Mouse (Mus musculus) stomach, embryonic 16.5 days (tissue): Measurements from ENCODE around the gene Slc12a8. TPM values are rescaled to one million over a fixed set of nuclear protein-coding genes. Genes with fewer than 3 reads are reported as not detected.
A peak's percentile ranks its signal among the peaks of the same experiment; 100 is the strongest.

Experiments
- ATAC-seq: fragments of 200-750 bp; cut with Nextera tagmentation; 2 replicates; pipeline ENCODE4 v1.8.0; 2017; ENCODE audit warnings: moderate number of reproducible peaks, moderate TSS enrichment; ENCODE audit not compliant: insufficient read depth, low FRiP score
- H3K27ac ChIP-seq: fragments of 300-500 bp; sonication (generic); 2 replicates; pipeline ENCODE4 v1.5.1; 2014; ENCODE audit warnings: low read length
- H3K27me3 ChIP-seq: fragments of 300-500 bp; sonication (generic); 2 replicates; pipeline ENCODE4 v1.6.1; 2014; ENCODE audit warnings: low read length, control low read depth, mixed read lengths; ENCODE audit not compliant: control insufficient read depth, insufficient read depth
- H3K36me3 ChIP-seq: fragments of 300-500 bp; sonication (generic); 2 replicates; pipeline ENCODE4 v1.6.1; 2014; ENCODE audit warnings: low read length; ENCODE audit not compliant: control insufficient read depth, insufficient read depth
- H3K4me1 ChIP-seq: fragments of 300-500 bp; sonication (generic); 2 replicates; pipeline ENCODE4 v1.6.1; 2014; ENCODE audit warnings: low read length, control low read depth, mixed read lengths; ENCODE audit not compliant: control insufficient read depth, insufficient read depth
- H3K4me2 ChIP-seq: fragments of 300-500 bp; sonication (generic); 2 replicates; pipeline ENCODE4 v1.6.1; 2014; ENCODE audit warnings: low read depth, low read length, mixed read lengths
- H3K4me3 ChIP-seq: fragments of 300-500 bp; sonication (generic); replicated peaks from 2 replicates; pipeline ENCODE4 v1.5.1; 2014; ENCODE audit warnings: mild to moderate bottlenecking, low read length
- H3K9ac ChIP-seq: fragments of 300-500 bp; sonication (generic); 2 replicates; pipeline ENCODE4 v1.6.1; 2014; ENCODE audit warnings: low read length
- H3K9me3 ChIP-seq: fragments of 300-500 bp; sonication (generic); replicated peaks from 2 replicates; pipeline ENCODE4 v1.6.1; 2016; ENCODE audit warnings: low read length, control low read depth; ENCODE audit not compliant: control insufficient read depth
- WGBS: fragments of 180-500 bp; shearing (Covaris S2); extraction: QIAGEN DNeasy Blood & Tissue Kit; methylation state at CpG from one replicate; pipeline ENCODE4 v1.1.7; 2014; 5-methylcytosine and 5-hydroxymethylcytosine counted together
- polyA plus RNA-seq: library from polyadenylated mRNA; unstranded; fragments of >200 nt; fragmentation: Nextera tagmentation; extraction: Ambion mirVana; gene quantifications from 2 replicates; pipeline ENCODE4 v1.2.1, GENCODE M21; 2015

Slc12a8 gene
- polyA plus RNA-seq, 1 experiment from 2014 or later = 4.2 TPM

DNA sequence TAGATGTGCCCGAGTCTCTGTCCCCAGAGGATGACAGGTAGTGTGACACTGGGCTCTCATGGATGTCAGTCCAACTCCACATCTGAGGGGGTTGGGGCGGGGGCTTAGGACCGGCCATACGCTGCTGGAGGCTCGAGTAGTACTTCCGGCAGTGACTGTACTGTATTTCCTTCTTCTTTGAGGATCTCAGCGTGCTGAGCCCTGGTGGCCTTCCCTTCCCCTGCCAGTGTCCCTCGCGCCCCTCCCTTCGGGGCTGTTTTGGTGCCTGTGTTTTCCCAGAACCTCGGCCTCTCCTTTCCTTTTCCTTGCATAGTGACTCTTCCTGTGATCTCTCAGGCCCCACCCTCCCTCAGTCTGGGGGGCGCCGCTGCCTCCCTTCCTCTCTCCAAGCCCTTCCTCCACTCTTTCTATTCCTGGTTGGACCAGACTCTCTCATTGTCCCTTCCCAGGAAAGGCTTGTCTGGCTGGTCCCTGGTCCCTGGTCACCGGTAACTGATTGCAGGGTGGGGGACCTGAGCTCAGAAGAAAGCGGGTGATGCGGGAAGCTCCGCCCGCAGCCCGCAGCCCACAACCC is 66.8 kb downstream of the Slc12a8 start:
- Histone ChIP-seq H3K4me3 (peak overlapping the region; percentile 25), H3K36me3 (no peaks in the 10 kb centered on the region)
- 17% methylated on average over 19 of the region's 19 CpGs for whole genome bisulfite sequencing

DNA sequence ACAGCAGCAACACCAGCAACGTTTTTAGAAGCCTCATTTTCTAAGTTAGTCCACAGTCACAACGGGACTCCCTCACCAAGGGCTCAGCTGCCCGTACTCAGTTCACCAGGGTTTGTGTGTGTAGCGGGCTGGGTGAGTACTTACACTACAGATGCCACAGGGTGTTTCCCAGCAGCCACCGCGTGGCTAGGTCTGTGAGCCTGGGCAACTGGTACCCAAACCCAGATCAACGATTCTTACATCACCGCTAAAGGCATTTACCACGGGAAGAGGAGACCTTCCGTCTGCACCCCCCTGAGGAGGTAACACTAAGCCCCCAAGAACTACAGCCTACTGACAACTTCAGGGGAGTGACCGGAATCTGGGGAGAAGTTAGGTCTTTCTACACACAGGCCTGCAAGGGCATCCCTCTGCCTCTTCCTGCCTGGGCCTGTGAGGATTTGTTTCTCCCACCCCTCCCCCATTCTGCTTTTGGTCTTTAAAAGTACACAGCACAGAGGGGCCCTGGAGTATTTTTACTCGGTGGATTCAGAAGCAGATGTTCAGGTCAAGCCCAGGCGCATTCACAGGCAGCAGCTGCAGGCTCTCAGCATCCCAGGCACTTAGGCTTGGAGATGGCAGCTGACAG is 67.4 kb downstream of the Slc12a8 start:
- Histone ChIP-seq H3K9ac (peak overlapping the region; percentile 62), H3K27ac (peak overlapping the region; percentile 97), H3K4me3 (peak overlapping the region; percentile 25), H3K36me3 (no peaks in the 10 kb centered on the region), H3K9me3 (no peaks in the 10 kb centered on the region), H3K4me1 (peaks cover 39% of the 10 kb centered on the region), H3K27me3 (no peaks in the 10 kb centered on the region), H3K4me2 (peak overlapping the region; percentile 43)
- WGBS = 17% methylated on average over 13 of the region's 13 CpGs
- peak; percentile 35; the same call in 1 of the 2 replicates for ATAC-seq

More for the DNA sequence above, 66.8 kb downstream of the Slc12a8 start:
- H3K4me1 ChIP-seq = peaks cover 39% of the 10 kb centered on the region
- H3K9ac ChIP-seq = peak overlapping the region; percentile 62
- peak overlapping the region; percentile 97 for H3K27ac ChIP-seq
- ATAC-seq = peak; percentile 6; the same call in 1 of the 2 replicates
- no peaks in the 10 kb centered on the region for H3K27me3 ChIP-seq
- H3K9me3 ChIP-seq = no peaks in the 10 kb centered on the region
- H3K4me2 ChIP-seq = peak overlapping the region; percentile 43

DNA sequence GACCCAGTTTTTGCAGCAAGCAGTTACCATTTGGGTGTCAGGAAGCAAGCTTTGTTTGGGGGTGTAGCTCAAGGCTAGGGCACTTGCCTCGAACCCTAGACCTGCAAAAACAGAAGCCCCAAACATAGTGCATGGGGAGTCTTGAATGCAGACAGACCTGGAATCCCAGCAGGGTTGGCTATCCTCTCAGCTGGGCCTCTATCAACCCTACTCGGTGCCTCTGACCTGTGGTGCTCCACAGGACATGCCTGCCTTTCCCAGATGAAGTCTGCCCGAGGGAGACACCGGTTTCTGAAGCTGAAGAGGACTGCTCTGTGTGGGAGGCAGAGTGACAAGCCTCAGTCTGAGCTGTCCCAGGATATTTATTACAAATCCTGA is 67.9 kb downstream of the Slc12a8 start:
- Histone ChIP-seq H3K36me3 (no peaks in the 10 kb centered on the region), H3K4me3 (no peak overlapping the region), H3K27ac (peak overlapping the region; percentile 97), H3K4me2 (no peak overlapping the region; the same call in 1 of the 2 replicates), H3K9me3 (no peaks in the 10 kb centered on the region), H3K27me3 (no peaks in the 10 kb centered on the region), H3K4me1 (peaks cover 38% of the 10 kb centered on the region), H3K9ac (peak overlapping the region; percentile 44; the same call in 1 of the 2 replicates)
- WGBS = 20% methylated on average over 4 of the region's 4 CpGs
- ATAC-seq = peak; percentile 4; the same call in 1 of the 2 replicates

DNA sequence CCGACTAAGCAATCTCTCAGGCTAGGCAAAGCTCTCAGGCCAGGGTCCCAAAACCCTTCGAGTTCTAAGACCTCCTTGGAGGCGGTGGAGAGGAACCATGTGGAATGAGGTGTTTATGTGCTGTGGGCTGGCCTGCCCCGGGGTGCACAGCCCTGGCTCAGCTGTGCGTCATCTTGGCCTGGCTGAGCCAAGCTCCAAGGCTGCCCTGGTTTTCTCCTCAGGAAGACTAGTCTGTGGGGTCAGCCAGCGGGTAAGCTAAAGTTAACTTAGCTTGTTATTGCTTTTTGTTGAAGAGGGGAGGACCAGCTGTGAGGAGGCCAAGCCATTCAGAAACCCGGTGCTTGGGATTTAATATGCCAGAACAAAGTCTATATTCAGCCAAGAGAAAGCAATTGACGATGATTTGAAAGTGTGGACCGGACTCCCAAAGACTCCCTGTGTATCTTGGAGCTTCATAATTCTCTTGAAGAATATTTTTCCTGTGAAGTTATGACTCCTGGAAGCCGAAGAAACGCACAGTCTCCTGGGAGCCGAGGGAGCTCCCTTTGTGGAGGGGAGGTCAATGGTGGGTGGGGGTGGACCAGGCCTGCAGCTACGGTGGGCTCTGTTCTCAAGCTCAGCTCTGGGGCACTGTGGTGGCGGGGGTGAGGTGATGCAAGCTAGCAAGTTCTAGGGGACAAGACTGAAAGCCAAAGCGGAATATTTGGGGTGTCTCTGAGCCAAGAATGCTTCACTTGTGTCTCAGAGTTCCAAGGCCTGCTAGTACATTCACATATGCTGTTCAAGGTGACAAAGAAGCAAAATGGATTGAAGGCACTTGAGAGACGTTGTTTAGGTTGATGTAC is 70.4 kb downstream of the Slc12a8 start:
- peaks cover 29% of the 10 kb centered on the region for H3K4me1 ChIP-seq
- H3K27ac ChIP-seq = peak overlapping the region; percentile 85
- 50% methylated on average over 16 of the region's 16 CpGs for WGBS
- no peaks in the 10 kb centered on the region for H3K27me3 ChIP-seq
- 0 out of 2 replicates have a peak overlapping the region, but pooled peaks have one; percentile 46 for H3K9ac ChIP-seq
- H3K4me2 ChIP-seq = no peak overlapping the region
- no peaks in the 10 kb centered on the region for H3K9me3 ChIP-seq
- H3K36me3 ChIP-seq = no peaks in the 10 kb centered on the region
- H3K4me3 ChIP-seq = no peak overlapping the region
- peak; percentile 81 for ATAC-seq

DNA sequence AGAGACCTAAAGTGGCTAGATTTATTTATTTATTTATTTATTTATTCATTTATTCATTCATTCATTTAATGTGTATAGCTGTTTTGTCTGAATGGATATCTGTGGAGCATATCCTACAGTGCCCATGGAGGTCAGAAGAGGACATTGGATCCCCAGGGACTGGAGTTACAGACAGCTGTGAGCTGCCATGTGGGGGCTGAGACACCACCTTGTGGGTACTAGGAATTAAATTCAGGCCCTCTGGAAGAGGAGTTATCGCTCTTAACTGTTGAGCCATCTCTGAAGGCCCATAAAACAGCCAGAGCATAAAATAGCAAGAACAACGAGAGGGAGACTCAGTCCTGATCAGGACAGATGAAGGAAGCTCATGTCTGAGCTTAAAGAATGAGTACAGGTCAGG is 71.7 kb downstream of the Slc12a8 start:
- no peak overlapping the region for H3K9ac ChIP-seq

DNA sequence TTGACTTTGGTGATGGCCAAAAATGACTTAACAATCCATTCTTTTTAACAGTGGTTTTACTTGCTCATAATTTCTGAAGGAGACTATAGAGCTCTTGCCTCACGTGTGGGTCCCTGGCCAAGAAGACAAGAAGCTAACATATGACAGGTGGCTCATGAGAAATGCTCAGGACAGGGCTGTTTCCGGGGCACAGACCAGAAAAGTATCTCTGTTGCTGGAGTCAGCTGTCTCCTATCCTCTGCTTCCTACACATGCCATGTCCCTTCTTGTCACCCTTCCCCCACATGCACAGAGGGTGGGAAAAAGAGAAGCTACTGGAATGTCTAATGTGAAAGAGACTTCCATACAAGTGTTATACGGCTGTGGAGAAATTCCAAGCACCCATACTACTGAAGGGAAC is 73.3 kb downstream of the Slc12a8 start:
- Histone ChIP-seq H3K4me1 (peaks cover 17% of the 10 kb centered on the region), H3K4me2 (no peak overlapping the region), H3K9ac (no peak overlapping the region), H3K27me3 (no peaks in the 10 kb centered on the region), H3K9me3 (no peaks in the 10 kb centered on the region), H3K36me3 (no peaks in the 10 kb centered on the region), H3K4me3 (no peak overlapping the region), H3K27ac (no peak overlapping the region)
- 77% methylated on average over 3 of the region's 3 CpGs for whole genome bisulfite sequencing
- no peak for ATAC-seq

More for the DNA sequence above, 71.7 kb downstream of the Slc12a8 start:
- peaks cover 27% of the 10 kb centered on the region for H3K4me1 ChIP-seq
- 80% methylated on average over 2 of the region's 2 CpGs for WGBS
- no peaks in the 10 kb centered on the region for H3K9me3 ChIP-seq
- no peaks in the 10 kb centered on the region for H3K36me3 ChIP-seq
- H3K4me3 ChIP-seq = no peak overlapping the region
- H3K4me2 ChIP-seq = no peak overlapping the region
- H3K27me3 ChIP-seq = no peaks in the 10 kb centered on the region
- ATAC-seq = no peak
- H3K27ac ChIP-seq = no peak overlapping the region

DNA sequence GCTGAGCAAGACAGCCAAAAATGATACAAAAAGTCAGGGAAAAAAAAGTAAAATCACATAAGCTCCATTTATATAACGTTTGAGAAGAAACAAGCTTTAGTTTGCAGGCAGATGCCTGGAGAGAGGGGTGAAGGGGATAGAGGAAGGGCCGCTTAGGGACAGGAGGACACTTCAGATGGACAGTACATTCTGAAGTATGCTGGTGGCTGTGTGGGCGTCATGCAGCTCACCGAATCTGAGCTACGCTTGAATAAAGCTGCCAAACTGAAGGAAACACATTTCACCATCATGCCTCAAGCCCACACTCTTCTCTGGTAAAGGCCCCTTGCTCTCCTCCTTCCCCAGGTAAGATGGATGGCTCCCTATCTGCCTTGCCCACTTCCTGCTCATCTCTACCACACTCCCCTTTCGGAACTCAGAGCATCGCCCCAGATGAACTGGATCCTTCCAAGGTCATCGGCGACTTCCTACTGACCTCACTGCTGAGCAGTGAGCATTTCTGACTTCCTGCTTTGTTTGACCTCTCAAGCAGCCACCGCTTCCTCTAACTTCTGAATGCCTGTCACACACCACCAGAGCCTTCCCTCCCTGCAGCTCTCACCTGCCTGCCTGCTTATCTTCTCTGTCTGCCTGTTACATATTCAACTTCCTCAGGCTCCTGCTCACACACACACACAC is 74.4 kb downstream of the Slc12a8 start:
- H3K27me3 ChIP-seq = no peaks in the 10 kb centered on the region
- H3K36me3 ChIP-seq = no peaks in the 10 kb centered on the region
- no peak overlapping the region for H3K27ac ChIP-seq
- H3K4me3 ChIP-seq = no peak overlapping the region
- ATAC-seq = no peak
- H3K9ac ChIP-seq = no peak overlapping the region
- H3K4me2 ChIP-seq = no peak overlapping the region
- 61% methylated on average over 10 of the region's 10 CpGs for WGBS
- H3K9me3 ChIP-seq = no peaks in the 10 kb centered on the region
- H3K4me1 ChIP-seq = peaks cover 15% of the 10 kb centered on the region

DNA sequence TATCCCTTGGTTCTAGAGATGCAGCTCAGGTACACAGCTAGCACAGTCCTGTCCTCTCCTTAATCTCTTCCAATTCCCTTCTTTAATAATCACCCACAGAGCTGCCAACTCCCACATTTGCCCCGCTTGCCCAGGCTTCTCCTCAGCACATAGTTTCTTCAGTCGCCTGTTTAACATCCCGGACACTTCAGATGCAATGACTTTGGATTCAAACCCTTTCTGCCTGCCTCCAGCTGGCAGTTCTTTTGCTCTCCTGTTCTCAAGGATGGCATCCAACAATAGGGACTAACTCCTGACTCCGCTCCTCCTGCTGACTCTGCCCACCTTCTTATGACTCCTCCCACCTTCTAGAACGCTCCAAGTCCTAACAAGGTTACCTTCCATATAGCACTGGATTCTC is 75.2 kb downstream of the Slc12a8 start:
- no peak overlapping the region for H3K4me3 ChIP-seq
- H3K4me2 ChIP-seq = no peak overlapping the region
- no peak overlapping the region for H3K9ac ChIP-seq
- no peaks in the 10 kb centered on the region for H3K9me3 ChIP-seq
- H3K27ac ChIP-seq = no peak overlapping the region
- 86% methylated on average over 5 of the region's 5 CpGs for whole genome bisulfite sequencing
- H3K27me3 ChIP-seq = no peaks in the 10 kb centered on the region
- H3K36me3 ChIP-seq = no peaks in the 10 kb centered on the region
- ATAC-seq = no peak
- peaks cover 8% of the 10 kb centered on the region; the same call in 1 of the 2 replicates for H3K4me1 ChIP-seq
